Mouse (Mus musculus): ENCODE measurements at regions not wholly inside any gene's neighbourhood (a gene's known extent, or its start where the extent isn't known, plus 50 kb on each side); places are given as distances from the start of the nearest gene placed in this dataset.
"Not testable (repeated sequence)": the region's sequence is repeated elsewhere in the genome, so short reads cannot be mapped to it uniquely, and the experiment has no call there.

- Histone ChIP-seq H3K9me3 (no peaks in the 10 kb centered on the region), H3K27ac (no peak overlapping the region), H3K27me3 (no peaks in the 10 kb centered on the region), H3K36me3 (replicated peaks) (no peaks in the 10 kb centered on the region), H3K4me2 (no peak overlapping the region), H3K4me3 (replicated peaks) (no peak overlapping the region), H3K9ac (no peak overlapping the region), H3K4me1 (no peaks in the 10 kb centered on the region)
- no peak for ATAC-seq (ENCODE audit: low FRiP score)
Measured at GRCm38 (mm10) chr1:164744955-164745608, 51.4 kb upstream of the Dpt start.

DNA sequence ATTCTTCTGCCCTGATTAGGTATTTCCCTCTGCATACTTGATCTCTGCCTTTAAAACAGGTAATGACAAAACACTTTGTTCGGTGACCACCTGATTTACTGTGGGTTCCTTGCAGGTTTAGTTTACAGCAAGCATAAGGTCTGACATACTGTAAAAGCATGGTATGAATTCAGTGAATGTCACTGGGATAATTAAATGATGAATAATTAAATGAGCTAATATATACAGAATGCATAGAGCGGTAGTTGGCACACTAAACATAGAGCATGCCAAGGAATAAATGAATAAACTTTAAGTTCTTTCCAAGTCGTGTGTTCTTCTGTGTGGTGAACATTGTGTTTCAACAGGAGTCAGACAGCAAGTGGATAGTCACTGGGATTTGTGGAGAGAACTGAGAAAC is 51.9 kb upstream of the Dpt start:
- no peak overlapping the region for H3K4me3 ChIP-seq (replicated peaks)
- H3K9ac ChIP-seq, result no peak overlapping the region
- WGBS, result 79% methylated on average over 3 of the region's 3 CpGs
- H3K9me3 ChIP-seq, result no peaks in the 10 kb centered on the region
- no peak for ATAC-seq (ENCODE audit: low FRiP score)
- H3K27ac ChIP-seq, result no peak overlapping the region
- no peak overlapping the region for H3K4me2 ChIP-seq
- H3K36me3 ChIP-seq (replicated peaks), result no peaks in the 10 kb centered on the region
- no peaks in the 10 kb centered on the region for H3K27me3 ChIP-seq
- no peaks in the 10 kb centered on the region for H3K4me1 ChIP-seq

DNA sequence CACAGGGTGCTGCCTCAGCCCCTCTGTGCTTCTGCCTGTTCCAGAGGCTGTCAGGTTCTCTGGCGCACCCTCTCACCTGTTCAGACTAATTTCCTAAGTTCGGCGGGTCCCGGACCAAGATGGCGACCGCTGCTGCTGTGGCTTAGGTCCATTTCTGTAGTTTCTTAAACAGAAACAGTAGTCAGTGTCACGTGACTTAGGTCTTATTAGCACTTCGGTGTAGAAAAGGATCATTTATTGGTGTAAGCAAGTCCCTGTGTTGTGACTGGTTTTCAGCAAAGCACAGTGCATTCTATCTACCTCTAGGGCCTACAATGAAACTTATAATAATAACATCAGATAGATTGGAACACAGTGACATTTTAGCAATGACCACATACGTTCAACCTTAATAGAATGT is 53.5 kb upstream of the Dpt start:
- H3K4me3 ChIP-seq (replicated peaks); H3K27me3 ChIP-seq; H3K27ac ChIP-seq; H3K9me3 ChIP-seq; H3K4me2 ChIP-seq; H3K36me3 ChIP-seq (replicated peaks); ATAC-seq (ENCODE audit: low FRiP score); H3K9ac ChIP-seq; H3K4me1 ChIP-seq: not testable (repeated sequence)
- 93% methylated on average over 8 of the region's 9 CpGs for WGBS

- Histone ChIP-seq H3K36me3 (replicated peaks) (no peaks in the 10 kb centered on the region), H3K9me3 (no peaks in the 10 kb centered on the region), H3K4me3 (replicated peaks) (no peak overlapping the region), H3K4me2 (no peak overlapping the region), H3K9ac (no peak overlapping the region), H3K4me1 (no peaks in the 10 kb centered on the region), H3K27ac (no peak overlapping the region), H3K27me3 (no peaks in the 10 kb centered on the region)
- WGBS, result 61% methylated on average over 1 of the region's 1 CpGs
- no peak for ATAC-seq (ENCODE audit: low FRiP score)
Measured at GRCm38 (mm10) chr1:164735646-164736045, 60.8 kb upstream of the Dpt start.

DNA sequence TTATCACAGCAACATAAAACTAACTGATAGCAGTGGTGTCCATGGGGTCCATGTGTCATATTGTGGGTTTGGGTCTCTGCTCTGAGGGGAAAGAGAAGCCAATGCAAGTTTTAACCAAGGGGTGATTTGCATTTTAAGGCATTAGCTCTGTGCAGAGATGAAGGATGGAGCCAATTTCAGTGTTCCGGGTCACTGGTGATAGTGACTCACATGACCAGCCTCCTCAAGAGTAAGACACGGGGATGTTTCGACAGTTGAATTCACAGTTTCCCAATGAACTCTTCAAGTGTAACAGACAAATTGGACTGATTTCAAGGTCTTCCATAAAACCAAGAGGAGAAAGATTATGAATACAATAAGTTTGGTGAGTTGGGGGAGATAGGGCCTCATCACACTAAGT is 62.7 kb upstream of the Dpt start:
- Histone ChIP-seq H3K9me3 (no peaks in the 10 kb centered on the region), H3K9ac (no peak overlapping the region)
- no peak for ATAC-seq (ENCODE audit: low FRiP score)

GRCm38 (mm10) chr1:164722054-164722453 is 74.4 kb upstream of the Dpt start:
- H3K27ac ChIP-seq, result no peak overlapping the region
- H3K4me3 ChIP-seq (replicated peaks), result no peak overlapping the region
- WGBS, result 4% methylated on average over 1 of the region's 1 CpGs
- no peaks in the 10 kb centered on the region for H3K9me3 ChIP-seq
- H3K4me1 ChIP-seq, result peaks cover 4% of the 10 kb centered on the region; the same call in 1 of the 2 replicates
- H3K9ac ChIP-seq, result no peak overlapping the region
- H3K27me3 ChIP-seq, result no peaks in the 10 kb centered on the region
- H3K4me2 ChIP-seq, result no peak overlapping the region
- no peaks in the 10 kb centered on the region for H3K36me3 ChIP-seq (replicated peaks)
- ATAC-seq (ENCODE audit: low FRiP score), result no peak

More for the DNA sequence above, 62.7 kb upstream of the Dpt start:
- Histone ChIP-seq H3K4me2 (no peak overlapping the region), H3K4me1 (no peaks in the 10 kb centered on the region), H3K27me3 (no peaks in the 10 kb centered on the region), H3K4me3 (replicated peaks) (no peak overlapping the region), H3K36me3 (replicated peaks) (no peaks in the 10 kb centered on the region), H3K27ac (no peak overlapping the region)
- 85% methylated on average over 3 of the region's 3 CpGs for WGBS

DNA sequence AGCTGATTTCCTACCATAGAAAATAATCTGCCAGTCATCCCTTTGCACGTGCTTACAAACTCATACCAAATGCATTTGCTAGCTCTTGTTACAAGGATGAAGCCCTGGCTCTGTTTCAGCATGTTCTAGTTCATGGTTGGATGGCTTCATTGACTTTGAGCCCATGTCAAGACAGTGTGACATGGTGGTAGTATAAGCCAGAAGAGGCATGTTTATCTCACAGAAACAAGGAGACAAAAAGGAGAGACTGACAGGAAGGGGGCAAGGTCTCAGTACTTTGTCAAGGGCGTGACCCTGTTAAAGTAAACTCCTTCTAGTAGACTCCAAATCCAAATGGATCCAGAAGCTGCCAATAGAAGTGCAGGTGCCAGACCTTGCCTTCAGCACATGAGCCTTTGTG is 81.5 kb upstream of the Dpt start:
- H3K4me1 ChIP-seq, result no peaks in the 10 kb centered on the region
- H3K36me3 ChIP-seq (replicated peaks), result no peaks in the 10 kb centered on the region
- no peak overlapping the region for H3K27ac ChIP-seq
- 85% methylated on average over 2 of the region's 2 CpGs for WGBS
- no peak overlapping the region for H3K4me2 ChIP-seq
- H3K9me3 ChIP-seq, result no peaks in the 10 kb centered on the region
- ATAC-seq (ENCODE audit: low FRiP score), result no peak
- H3K4me3 ChIP-seq (replicated peaks), result no peak overlapping the region
- no peak overlapping the region for H3K9ac ChIP-seq
- no peaks in the 10 kb centered on the region for H3K27me3 ChIP-seq

DNA sequence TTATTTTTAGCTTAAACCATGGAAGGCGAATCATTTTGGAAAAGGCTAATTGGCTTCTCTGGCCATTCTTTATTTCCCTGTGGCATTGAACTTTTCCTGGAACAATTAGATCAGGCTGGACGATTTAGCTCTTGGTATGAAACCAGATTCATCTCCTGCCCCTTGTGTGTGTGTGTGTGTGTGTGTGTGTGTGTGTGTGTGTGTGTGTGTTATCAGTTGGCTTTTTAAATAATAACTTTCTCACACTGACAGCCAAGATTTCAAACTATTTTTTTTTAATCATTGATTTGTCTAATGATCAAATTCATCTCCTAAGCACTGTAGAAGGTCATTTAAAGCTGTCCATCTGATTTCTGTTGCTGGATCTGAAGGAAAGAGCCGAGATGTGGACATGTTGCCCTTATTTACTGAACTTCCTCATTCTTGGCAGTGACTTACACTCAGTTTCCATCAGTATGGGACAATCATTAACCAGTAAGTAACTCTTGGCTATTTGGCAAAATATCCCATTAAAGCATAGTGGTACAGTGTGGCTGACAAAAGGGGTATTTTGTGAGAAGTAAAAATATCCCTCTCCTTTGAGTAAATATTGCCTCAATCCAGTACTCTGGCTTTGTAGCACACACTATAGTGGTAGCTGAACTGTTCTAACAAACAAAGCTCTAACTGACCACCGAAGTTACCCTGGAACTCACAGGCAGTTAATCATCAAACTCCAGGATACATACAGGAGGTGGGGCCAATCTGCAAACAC is 82.5 kb upstream of the Dpt start:
- Histone ChIP-seq H3K4me1 (no peaks in the 10 kb centered on the region), H3K27me3 (no peaks in the 10 kb centered on the region), H3K9me3 (no peaks in the 10 kb centered on the region), H3K4me2 (no peak overlapping the region), H3K9ac (no peak overlapping the region), H3K4me3 (replicated peaks) (no peak overlapping the region), H3K27ac (no peak overlapping the region), H3K36me3 (replicated peaks) (no peaks in the 10 kb centered on the region)
- 80% methylated on average over 4 of the region's 4 CpGs for WGBS
- no peak for ATAC-seq (ENCODE audit: low FRiP score)

DNA sequence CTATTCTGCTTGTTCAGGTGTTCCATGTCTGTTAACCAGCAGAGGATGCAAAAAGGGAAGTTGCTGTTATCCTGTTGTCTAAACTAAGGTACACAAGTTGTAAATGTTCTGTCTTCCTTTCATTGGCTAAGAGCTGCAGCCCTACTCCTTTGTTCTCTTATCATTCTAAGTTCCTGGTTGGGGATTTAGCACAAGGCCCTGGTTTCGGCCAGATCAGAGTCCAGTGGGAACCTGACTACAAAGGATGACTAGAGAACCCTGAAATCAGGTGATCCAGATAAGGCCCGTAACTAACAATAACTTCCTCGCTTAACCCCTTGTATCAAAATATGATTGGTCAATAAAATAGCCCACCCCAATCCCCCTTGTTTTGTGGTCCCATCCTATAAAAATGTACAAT is 83.9 kb upstream of the Dpt start:
- 91% methylated on average over 3 of the region's 3 CpGs for WGBS
- H3K27me3 ChIP-seq, result no peaks in the 10 kb centered on the region
- H3K4me2 ChIP-seq, result no peak overlapping the region
- H3K27ac ChIP-seq, result no peak overlapping the region
- ATAC-seq (ENCODE audit: low FRiP score), result no peak
- H3K4me3 ChIP-seq (replicated peaks), result no peak overlapping the region
- H3K9me3 ChIP-seq, result no peaks in the 10 kb centered on the region
- H3K4me1 ChIP-seq, result no peaks in the 10 kb centered on the region
- H3K9ac ChIP-seq, result no peak overlapping the region
- H3K36me3 ChIP-seq (replicated peaks), result no peaks in the 10 kb centered on the region

GRCm38 (mm10) chr1:164704397-164705091 is 91.9 kb upstream of the Dpt start:
- Histone ChIP-seq H3K27ac (0 out of 2 replicates have a peak overlapping the region, but pooled peaks have one; percentile 11), H3K4me2 (peak overlapping the region; percentile 29), H3K9me3 (no peaks in the 10 kb centered on the region), H3K9ac (no peak overlapping the region), H3K4me3 (replicated peaks) (no peak overlapping the region), H3K27me3 (peaks cover 4% of the 10 kb centered on the region; the same call in 1 of the 2 replicates), H3K4me1 (peaks cover 9% of the 10 kb centered on the region; the same call in 1 of the 2 replicates), H3K36me3 (replicated peaks) (no peaks in the 10 kb centered on the region)
- WGBS, result 26% methylated on average over 11 of the region's 11 CpGs
- ATAC-seq (ENCODE audit: low FRiP score), result peak; percentile 98

- Histone ChIP-seq H3K9ac (no peak overlapping the region), H3K9me3 (no peaks in the 10 kb centered on the region), H3K4me3 (replicated peaks) (no peak overlapping the region), H3K4me2 (no peak overlapping the region), H3K4me1 (peaks cover 9% of the 10 kb centered on the region; the same call in 1 of the 2 replicates), H3K27ac (no peak overlapping the region), H3K36me3 (replicated peaks) (no peaks in the 10 kb centered on the region), H3K27me3 (peaks cover 4% of the 10 kb centered on the region; the same call in 1 of the 2 replicates)
- WGBS, result 71% methylated on average over 4 of the region's 4 CpGs
- no peak for ATAC-seq (ENCODE audit: low FRiP score)
Measured at GRCm38 (mm10) chr1:164703560-164704131, 92.8 kb upstream of the Dpt start.

DNA sequence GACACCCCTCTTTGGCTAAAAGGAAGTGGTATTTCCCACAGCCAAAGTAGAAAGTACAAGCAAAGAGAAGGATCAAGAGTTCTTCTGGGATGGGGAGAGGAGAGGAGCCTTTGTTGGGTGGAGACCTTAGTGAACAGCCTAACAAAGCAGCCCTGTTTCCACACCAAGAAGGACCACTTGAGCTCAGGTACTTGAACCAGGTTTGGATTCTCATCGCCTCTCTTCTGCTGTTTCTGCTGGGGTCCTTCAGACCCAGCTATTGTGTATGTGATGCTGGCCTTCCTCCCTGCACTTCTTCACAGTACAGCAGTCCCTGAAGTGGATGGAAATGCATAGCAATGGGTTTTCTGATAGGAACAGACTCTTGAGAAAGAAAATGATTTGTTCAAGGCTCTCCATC is 106.4 kb upstream of the Dpt start:
- no peaks in the 10 kb centered on the region for H3K4me1 ChIP-seq
- H3K4me3 ChIP-seq (replicated peaks), result no peak overlapping the region
- no peak for ATAC-seq (ENCODE audit: low FRiP score)
- no peak overlapping the region for H3K4me2 ChIP-seq
- no peaks in the 10 kb centered on the region for H3K27me3 ChIP-seq
- H3K9me3 ChIP-seq, result no peaks in the 10 kb centered on the region
- H3K36me3 ChIP-seq (replicated peaks), result no peaks in the 10 kb centered on the region
- H3K27ac ChIP-seq, result no peak overlapping the region
- H3K9ac ChIP-seq, result no peak overlapping the region
- WGBS, result 79% methylated on average over 1 of the region's 1 CpGs
